Mouse (Mus musculus) CH12.LX (cell line): ENCODE results near the gene Nab1. TPM values are rescaled to one million over a fixed set of nuclear protein-coding genes. Genes with fewer than 3 reads are reported as not detected.

Experiments used
- DNase-seq: peaks from one replicate; pipeline ENCODE4 v3.0.0-alpha.2; 2013; ENCODE audit errors: extremely low read depth
- H3K27ac ChIP-seq: 2 replicates; pipeline ENCODE4 v1.5.1; 2012; ENCODE audit warnings: low read depth, mild to moderate bottlenecking, control low read depth, moderate library complexity; ENCODE audit not compliant: insufficient read depth
- H3K27me3 ChIP-seq: replicated peaks from 2 replicates; pipeline ENCODE3; 2012; ENCODE audit warnings: inconsistent platforms
- H3K36me3 ChIP-seq, 2 experiments: replicated peaks in 1 of 2; 2 replicates each; pipeline versions ENCODE3 to v1.6.1; 2012; ENCODE audit warnings: inconsistent platforms in 1 of 2, low read length in 1 of 2, mild to moderate bottlenecking in 1 of 2, mixed read lengths in 1 of 2, moderate library complexity in 1 of 2; ENCODE audit not compliant: control insufficient read depth in 1 of 2, insufficient read depth in 1 of 2
- H3K4me1 ChIP-seq, 2 experiments: 2 replicates each; pipeline ENCODE4 v1.6.1; 2012; ENCODE audit warnings: inconsistent platforms in 1 of 2, moderate library complexity in 1 of 2; ENCODE audit not compliant: insufficient read depth in 2 of 2, control insufficient read depth in 1 of 2
- H3K4me2 ChIP-seq: 2 replicates; pipeline ENCODE4 v1.6.1; 2012; ENCODE audit warnings: low read depth, mild to moderate bottlenecking, control low read depth; ENCODE audit not compliant: poor library complexity, insufficient read depth, severe bottlenecking
- H3K4me3 ChIP-seq, 3 experiments: fragments of 150-350 bp in 1 of 3; sonication (generic) in 1 of 3; replicated peaks in 1 of 3; 2 replicates each; pipeline versions ENCODE3 to v1.5.1; 2011 to 2012; ENCODE audit warnings: low read depth in 2 of 3, low read length in 2 of 3, mild to moderate bottlenecking in 2 of 3, moderate library complexity in 2 of 3, control low read depth in 1 of 3, improper control_type of control experiment in 1 of 3, inconsistent platforms in 1 of 3, mixed read lengths in 1 of 3; ENCODE audit not compliant: poor library complexity in 1 of 3
- H3K79me2 ChIP-seq: replicated peaks from 2 replicates; pipeline ENCODE4 v1.6.1; 2012; ENCODE audit warnings: mild to moderate bottlenecking, moderate library complexity; ENCODE audit not compliant: control insufficient read depth, poor library complexity, insufficient read depth, severe bottlenecking; ENCODE audit errors: extremely low read depth
- H3K9ac ChIP-seq: 2 replicates; pipeline ENCODE4 v1.6.1; 2012; ENCODE audit warnings: low read depth, mild to moderate bottlenecking, control low read depth, moderate library complexity; ENCODE audit not compliant: insufficient read depth
- H3K9me3 ChIP-seq: replicated peaks from 2 replicates; pipeline ENCODE3; 2012; ENCODE audit warnings: low read length, inconsistent platforms, mixed read lengths
- BHLHE40 ChIP-seq: IDR thresholded peaks from 2 replicates; pipeline ENCODE4 v1.6.1; 2011; ENCODE audit warnings: mild to moderate bottlenecking, low read depth, low read length, improper control_type of control experiment
- CHD2 ChIP-seq: IDR thresholded peaks from 2 replicates; pipeline ENCODE4 v1.6.1; 2011; ENCODE audit warnings: low read length, improper control_type of control experiment
- ELF1 ChIP-seq: IDR thresholded peaks from 2 replicates; pipeline ENCODE4 v1.6.1; 2014; ENCODE audit warnings: low read depth, mild to moderate bottlenecking, inconsistent platforms, low read length, improper control_type of control experiment
- JUND ChIP-seq: conservative IDR thresholded peaks from 2 replicates; pipeline ENCODE4 v1.6.1; 2011; ENCODE audit warnings: low read depth, low read length, improper control_type of control experiment
- MAFK ChIP-seq: IDR thresholded peaks from 2 replicates; pipeline ENCODE4 v1.6.1; 2011; ENCODE audit warnings: low read length, improper control_type of control experiment; ENCODE audit not compliant: insufficient replicate concordance
- MAX ChIP-seq: IDR thresholded peaks from 2 replicates; pipeline ENCODE4 v1.6.1; 2011; ENCODE audit warnings: low read length, improper control_type of control experiment
- MAZ ChIP-seq: IDR thresholded peaks from 2 replicates; pipeline ENCODE4 v1.6.1; 2012; ENCODE audit warnings: low read depth, mild to moderate bottlenecking, inconsistent platforms, low read length, improper control_type of control experiment, moderate library complexity
- MEF2A ChIP-seq: IDR thresholded peaks from 2 replicates; pipeline ENCODE4 v1.6.1; 2014; ENCODE audit warnings: low read depth, mild to moderate bottlenecking, inconsistent platforms, low read length, improper control_type of control experiment, borderline replicate concordance
- MXI1 ChIP-seq: IDR thresholded peaks from 2 replicates; pipeline ENCODE4 v1.6.1; 2011; ENCODE audit warnings: mild to moderate bottlenecking, low read depth, low read length, improper control_type of control experiment
- MYC ChIP-seq: IDR thresholded peaks from 2 replicates; pipeline ENCODE4 v1.6.1; 2011; ENCODE audit warnings: low read depth, mild to moderate bottlenecking, improper control_type of control experiment, low read length
- PAX5 ChIP-seq: IDR thresholded peaks from 2 replicates; pipeline ENCODE4 v1.6.1; 2012; ENCODE audit warnings: low read length, inconsistent platforms, mixed read lengths
- POLR2A ChIP-seq: IDR thresholded peaks from 2 replicates; pipeline ENCODE4 v1.6.1; 2011; ENCODE audit warnings: low read depth, mild to moderate bottlenecking, improper control_type of control experiment, low read length
- RCOR1 ChIP-seq: conservative IDR thresholded peaks from 2 replicates; pipeline ENCODE4 v1.6.1; 2012; ENCODE audit warnings: low read depth, mild to moderate bottlenecking, inconsistent platforms, low read length, improper control_type of control experiment
- SIN3A ChIP-seq: IDR thresholded peaks from 2 replicates; pipeline ENCODE4 v1.6.1; 2012; ENCODE audit warnings: low read length, improper control_type of control experiment, inconsistent platforms
- TBP ChIP-seq: conservative IDR thresholded peaks from 2 replicates; pipeline ENCODE4 v1.6.1; 2011; ENCODE audit warnings: low read depth, low read length, improper control_type of control experiment
- UBTF ChIP-seq: IDR thresholded peaks from 2 replicates; pipeline ENCODE4 v1.6.1; 2012; ENCODE audit warnings: low read depth, mild to moderate bottlenecking, inconsistent platforms, low read length, improper control_type of control experiment, moderate library complexity
- USF1 ChIP-seq: IDR thresholded peaks from 2 replicates; pipeline ENCODE4 v1.6.1; 2014; ENCODE audit warnings: low read depth, mild to moderate bottlenecking, inconsistent platforms, low read length, improper control_type of control experiment
- USF2 ChIP-seq: conservative IDR thresholded peaks from 2 replicates; pipeline ENCODE4 v1.6.1; 2011; ENCODE audit warnings: low read depth, low read length, improper control_type of control experiment
- ZC3H11A ChIP-seq: IDR thresholded peaks from 2 replicates; pipeline ENCODE4 v1.6.1; 2012; ENCODE audit warnings: low read depth, mild to moderate bottlenecking, inconsistent platforms, low read length, improper control_type of control experiment
- ZNF384 ChIP-seq: IDR thresholded peaks from 2 replicates; pipeline ENCODE4 v1.6.1; 2012; ENCODE audit warnings: low read depth, low read length, improper control_type of control experiment, inconsistent platforms
- dilution Hi-C: fragments of 300-500 bp; cut with MboI; formaldehyde crosslinking; loops from 2 replicates; pipeline ENCODE4 v1.14.3; 2020; ENCODE audit warnings: low sequenced_read_pairs; ENCODE audit not compliant: extremely low pct_unique_long_range_greater_than_20kb, extremely low pct_ligation_motif_present
- in situ Hi-C: fragments of 300-500 bp; cut with MboI; formaldehyde crosslinking; loops from 3 replicates; pipeline ENCODE4 v1.14.3; 2019; ENCODE audit warnings: low sequenced_read_pairs, low pct_ligation_motif_present, low pct_unique_long_range_greater_than_20kb, mixed read lengths
- polyA plus RNA-seq: library from polyadenylated mRNA; unstranded; fragments of >175 nt; gene quantifications from 2 replicates; pipeline ENCODE4 v1.2.1, GENCODE M21; 2012; ENCODE audit warnings: low read depth; ENCODE audit not compliant: insufficient read length
- total RNA-seq, 2 experiments: library from RNA; depleted of rRNA; stranded (reverse); fragments of 300-350 nt in 1 of 2; fragments of >200 nt in 1 of 2; gene quantifications; 2 replicates each; pipeline ENCODE4 v1.2.3; 2012 to 2014

Gene Nab1
- total and polyA plus RNA-seq, 3 experiments: 13.8 to 18.9 (median 18.7) TPM

GRCm38 (mm10) chr1:52501090-52501489 is 611 bp upstream of the Nab1 start:
- H3K27ac ChIP-seq: no peak overlapping the region
- H3K79me2 ChIP-seq: no peaks in the 10 kb centered on the region
- H3K4me2 ChIP-seq: peak overlapping the region; percentile 70; the same call in 1 of the 2 replicates
- H3K4me1 ChIP-seq: peaks cover 4 to 17% of the 10 kb centered on the region in 2 experiments
- H3K27me3 ChIP-seq: no peaks in the 10 kb centered on the region
- 0 out of 2 replicates have a peak overlapping the region, but pooled peaks have one; percentile 82 for H3K9ac ChIP-seq
- DNase-seq: no peak
- no peaks in the 10 kb centered on the region for H3K9me3 ChIP-seq
- dilution Hi-C loops: no loop called here
- H3K36me3 ChIP-seq: no peaks in the 10 kb centered on the region
- TF ChIP-seq ELF1 (0 out of 2 replicates have a peak, but pooled peaks have one; percentile 18), MAZ (no peak)
- in situ Hi-C loops: no loop called here
- peak overlapping the region in 2 of 3 experiments; percentile 51 to 76 for H3K4me3 ChIP-seq

GRCm38 (mm10) chr1:52499601-52500313 is 722 bp downstream of the Nab1 start:
- peaks cover 4 to 24% of the 10 kb centered on the region in 2 experiments for H3K4me1 ChIP-seq

More at GRCm38 (mm10) chr1:52499601-52500313, 722 bp downstream of the Nab1 start:
- Histone ChIP-seq H3K4me2 (peak overlapping the region; percentile 45), H3K36me3 (no peaks in the 10 kb centered on the region), H3K9ac (peak overlapping the region; percentile 82), H3K79me2 (no peaks in the 10 kb centered on the region), H3K27me3 (no peaks in the 10 kb centered on the region), H3K9me3 (no peaks in the 10 kb centered on the region), H3K27ac (no peak overlapping the region), H3K4me3 (peak overlapping the region; percentile 76 to 97 (median 87))
- DNase-seq: peak; percentile 22
- dilution Hi-C loops: no loop called here
- TF ChIP-seq SIN3A (peak; percentile 67; the same call in 1 of the 2 replicates), RCOR1 (no peak), JUND (no peak), MAZ (no peak), ZNF384 (no peak), MAFK (no peak), TBP (no peak), MAX (peak; percentile 53), ELF1 (peak; percentile 39; the same call in 1 of the 2 replicates), MYC (no peak), POLR2A (peak; percentile 26; the same call in 1 of the 2 replicates), PAX5 (no peak), MEF2A (no peak), BHLHE40 (peak; percentile 28; the same call in 1 of the 2 replicates), USF2 (no peak), MXI1 (peak; percentile 72), CHD2 (no peak), ZC3H11A (no peak), UBTF (0 out of 2 replicates have a peak, but pooled peaks have one; percentile 12), USF1 (no peak)
- in situ Hi-C loops: no loop called here
